Mouse (Mus musculus) megakaryocyte, embryonic 14.5 days (primary cell): ENCODE measurements at regions not wholly inside any gene's neighbourhood (a gene's known extent, or its start where the extent isn't known, plus 50 kb on each side); places are given as distances from the start of the nearest gene placed in this dataset.

Experiments
- H3K27me3 ChIP-seq: replicated peaks from 2 replicates; pipeline ENCODE3; 2012; ENCODE audit warnings: inconsistent platforms
- H3K36me3 ChIP-seq: replicated peaks from 2 replicates; pipeline ENCODE3; 2012; ENCODE audit warnings: low read length, inconsistent platforms, mixed read lengths
- H3K4me1 ChIP-seq: 2 replicates; pipeline ENCODE4 v1.6.1; 2012; ENCODE audit warnings: inconsistent platforms
- H3K4me3 ChIP-seq: replicated peaks from 2 replicates; pipeline ENCODE3; 2012; ENCODE audit warnings: moderate library complexity, mild to moderate bottlenecking, inconsistent platforms
- H3K9me3 ChIP-seq: 2 replicates; pipeline ENCODE4 v1.6.1; 2012; ENCODE audit warnings: inconsistent platforms
- FLI1 ChIP-seq: IDR thresholded peaks from 2 replicates; pipeline ENCODE4 v1.6.1; 2012; ENCODE audit warnings: low read length, inconsistent platforms, mixed read lengths
- GATA1 ChIP-seq: IDR thresholded peaks from 3 replicates; pipeline ENCODE4 v1.6.1; 2012; ENCODE audit warnings: mixed read lengths, low read length, inconsistent platforms, borderline replicate concordance

DNA sequence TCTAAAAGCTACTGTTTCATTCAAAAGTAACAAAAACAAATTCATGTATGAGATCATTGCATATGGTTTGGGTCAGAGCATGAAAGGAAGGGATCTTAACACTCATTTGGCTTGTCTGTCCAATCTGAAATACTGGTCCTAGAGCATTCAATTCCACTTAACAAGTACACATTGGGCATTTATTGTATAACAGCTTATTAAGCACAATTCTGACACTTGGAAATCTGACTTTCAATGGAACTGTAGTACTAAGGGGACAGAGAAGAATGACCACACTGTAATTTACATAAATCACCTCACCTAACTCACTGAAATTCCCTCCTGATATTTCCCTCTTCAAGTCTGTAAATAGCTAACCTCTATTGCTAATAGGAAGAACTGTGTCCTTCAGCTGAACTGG, 201.5 kb upstream of the Ldb2 start:
- Histone ChIP-seq H3K4me3 (no peak overlapping the region), H3K27me3 (no peaks in the 10 kb centered on the region), H3K4me1 (no peaks in the 10 kb centered on the region), H3K36me3 (no peaks in the 10 kb centered on the region), H3K9me3 (no peaks in the 10 kb centered on the region)
- TF ChIP-seq FLI1 (no peak), GATA1 (no peak)

DNA sequence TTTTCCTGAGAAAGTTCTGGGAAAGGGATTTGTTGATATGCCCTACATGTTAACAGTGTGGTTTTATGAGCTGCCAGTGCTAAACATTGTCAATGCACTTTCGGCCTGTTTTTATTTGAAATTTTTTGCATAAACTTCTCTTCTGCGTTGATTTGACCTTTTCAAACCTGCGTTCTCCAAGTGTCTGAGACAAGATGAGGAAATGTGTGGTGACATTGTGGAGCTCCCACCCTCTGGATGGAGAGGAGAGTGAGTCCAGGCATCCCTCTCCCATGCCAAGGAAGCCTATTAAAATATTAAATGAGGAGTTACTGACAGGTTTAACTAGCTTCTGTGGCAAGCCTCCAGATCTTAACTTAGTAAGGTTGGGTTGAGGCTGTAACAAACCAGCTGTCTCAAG, 199.6 kb upstream of the Ldb2 start:
- Histone ChIP-seq H3K4me3 (no peak overlapping the region), H3K4me1 (no peaks in the 10 kb centered on the region), H3K36me3 (no peaks in the 10 kb centered on the region), H3K27me3 (no peaks in the 10 kb centered on the region), H3K9me3 (no peaks in the 10 kb centered on the region)
- TF ChIP-seq GATA1: no peak
- TF ChIP-seq FLI1: no peak

DNA sequence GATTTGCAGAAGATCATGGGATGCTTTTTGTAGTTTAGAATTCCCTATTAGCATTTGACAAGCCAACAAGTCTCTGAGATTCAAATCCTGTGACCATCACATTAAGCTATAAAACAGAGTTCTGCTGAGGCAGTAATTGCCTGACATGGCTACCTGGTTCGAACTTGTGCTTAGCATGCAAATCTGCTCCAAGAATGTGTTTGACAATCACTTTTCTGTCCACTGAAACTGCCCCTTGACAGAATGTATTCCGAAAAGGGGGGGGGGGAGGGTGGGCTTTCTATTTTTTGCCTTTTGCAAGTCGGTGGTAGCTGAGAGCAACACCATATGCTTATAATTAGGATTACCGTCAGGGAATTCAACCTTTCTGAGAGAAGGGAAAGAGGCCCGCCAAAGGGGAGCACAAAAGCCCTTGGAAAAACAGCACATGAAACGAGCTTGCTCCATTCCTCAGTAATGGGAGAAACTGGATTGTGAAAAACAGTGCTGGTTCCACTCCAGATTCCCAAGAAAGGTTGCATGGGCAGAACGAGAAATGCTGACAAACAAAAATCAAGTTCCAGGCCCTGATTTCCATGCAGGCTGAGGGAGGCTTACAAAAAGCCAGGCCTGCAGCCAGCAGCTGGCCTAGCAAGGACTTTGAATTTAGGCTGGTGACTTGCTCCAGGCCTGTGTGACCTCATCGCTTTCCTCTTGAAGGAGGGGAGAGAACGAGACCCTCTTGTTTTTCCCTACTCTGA, 176.1 kb upstream of the Ldb2 start:
- TF ChIP-seq FLI1 (no peak), GATA1 (no peak)
- Histone ChIP-seq H3K4me3 (no peak overlapping the region), H3K27me3 (no peaks in the 10 kb centered on the region), H3K9me3 (no peaks in the 10 kb centered on the region), H3K36me3 (no peaks in the 10 kb centered on the region), H3K4me1 (no peaks in the 10 kb centered on the region)

DNA sequence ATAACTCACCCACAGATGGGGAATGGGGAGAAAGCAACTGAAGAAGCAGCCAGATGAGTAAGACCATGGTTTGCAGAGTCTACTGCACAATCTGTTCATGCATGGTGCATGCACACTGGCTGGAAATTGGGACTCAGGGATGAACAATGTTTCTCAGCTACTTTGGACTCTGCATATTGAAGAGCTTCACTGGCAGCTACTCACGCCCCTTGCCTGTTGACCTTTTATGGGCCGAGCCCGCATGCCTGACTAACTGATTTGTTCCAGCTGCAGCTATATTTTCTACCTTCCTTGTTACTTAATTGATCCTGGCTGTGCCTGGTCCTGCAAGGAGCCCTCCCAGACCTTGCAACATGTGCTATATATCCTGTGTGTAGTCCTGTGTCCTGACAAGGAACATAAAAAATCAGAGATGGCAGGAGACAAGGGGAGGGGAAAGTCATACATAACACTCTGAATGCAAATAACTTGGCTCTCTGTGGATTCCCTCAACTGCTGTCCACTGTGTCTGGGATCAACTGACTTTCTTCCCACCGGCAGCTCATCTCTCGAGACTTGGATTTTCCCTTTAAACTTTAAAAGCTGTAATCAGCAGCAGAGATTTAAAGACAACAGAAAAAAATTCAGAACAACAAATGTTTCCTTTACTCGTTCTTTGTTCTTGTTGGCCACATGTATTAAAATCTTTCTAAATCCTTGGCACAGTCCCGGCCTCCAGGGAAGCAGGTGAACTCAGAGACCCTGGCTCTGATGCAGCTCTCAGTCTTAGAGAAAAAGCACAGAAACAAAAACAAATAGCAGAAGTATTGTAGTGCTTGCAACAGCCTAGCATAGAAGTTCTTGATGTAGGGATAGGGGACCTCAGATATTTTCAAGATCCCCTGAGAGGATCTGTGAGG, 143.8 kb upstream of the Ldb2 start:
- Histone ChIP-seq H3K36me3 (no peaks in the 10 kb centered on the region), H3K9me3 (peaks cover under 1% of the 10 kb centered on the region; the same call in 1 of the 2 replicates), H3K4me3 (no peak overlapping the region), H3K27me3 (no peaks in the 10 kb centered on the region), H3K4me1 (no peaks in the 10 kb centered on the region)
- TF ChIP-seq FLI1: no peak
- no peak for TF ChIP-seq GATA1

DNA sequence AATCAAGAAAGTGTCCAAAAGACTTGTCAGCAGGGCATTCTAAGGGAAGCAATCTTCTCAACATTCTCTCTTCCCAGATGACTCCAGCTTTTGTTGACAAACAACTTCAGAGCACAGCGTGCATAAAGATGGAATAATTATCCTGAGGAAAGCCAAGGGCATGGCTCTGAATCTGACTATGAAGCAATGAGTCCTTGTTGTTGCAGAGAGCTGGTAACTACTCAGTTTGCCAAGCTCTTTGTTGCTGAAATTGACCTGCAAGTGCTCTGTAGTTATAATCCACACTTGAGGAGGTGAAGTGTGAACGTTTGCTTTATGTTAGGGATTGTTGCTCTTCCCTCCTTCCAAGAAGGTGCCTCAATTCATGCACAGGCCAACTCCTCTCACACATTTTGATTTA, 143.1 kb upstream of the Ldb2 start:
- Histone ChIP-seq H3K27me3 (no peaks in the 10 kb centered on the region), H3K36me3 (no peaks in the 10 kb centered on the region), H3K4me1 (no peaks in the 10 kb centered on the region), H3K9me3 (peaks cover 3% of the 10 kb centered on the region; the same call in 1 of the 2 replicates), H3K4me3 (no peak overlapping the region)
- TF ChIP-seq FLI1: no peak
- TF ChIP-seq GATA1: no peak

DNA sequence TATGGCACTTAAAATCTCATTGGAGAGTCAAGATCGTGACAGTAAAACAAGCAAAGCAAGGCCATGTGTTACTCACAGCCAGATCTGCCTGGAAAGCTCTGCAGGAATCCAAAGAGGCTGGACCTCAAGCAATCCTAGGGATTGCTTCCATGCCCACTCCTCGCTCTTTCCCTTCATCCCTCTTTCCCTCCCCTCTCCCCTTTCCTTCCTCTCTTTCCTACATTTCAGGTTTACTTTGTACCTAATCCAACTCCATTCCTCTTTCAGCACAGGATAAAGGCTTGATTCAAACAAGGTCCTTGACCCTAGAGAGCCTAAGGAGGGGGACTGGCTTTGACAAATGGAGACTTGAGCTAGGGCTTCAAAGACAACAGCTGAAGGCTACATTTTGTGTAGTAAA, 126.0 kb upstream of the Ldb2 start:
- H3K36me3 ChIP-seq: no peaks in the 10 kb centered on the region
- H3K4me1 ChIP-seq: no peaks in the 10 kb centered on the region
- no peak overlapping the region for H3K4me3 ChIP-seq
- H3K9me3 ChIP-seq: peaks cover 14% of the 10 kb centered on the region; the same call in 1 of the 2 replicates
- no peaks in the 10 kb centered on the region for H3K27me3 ChIP-seq
- TF ChIP-seq FLI1 (no peak), GATA1 (no peak)

DNA sequence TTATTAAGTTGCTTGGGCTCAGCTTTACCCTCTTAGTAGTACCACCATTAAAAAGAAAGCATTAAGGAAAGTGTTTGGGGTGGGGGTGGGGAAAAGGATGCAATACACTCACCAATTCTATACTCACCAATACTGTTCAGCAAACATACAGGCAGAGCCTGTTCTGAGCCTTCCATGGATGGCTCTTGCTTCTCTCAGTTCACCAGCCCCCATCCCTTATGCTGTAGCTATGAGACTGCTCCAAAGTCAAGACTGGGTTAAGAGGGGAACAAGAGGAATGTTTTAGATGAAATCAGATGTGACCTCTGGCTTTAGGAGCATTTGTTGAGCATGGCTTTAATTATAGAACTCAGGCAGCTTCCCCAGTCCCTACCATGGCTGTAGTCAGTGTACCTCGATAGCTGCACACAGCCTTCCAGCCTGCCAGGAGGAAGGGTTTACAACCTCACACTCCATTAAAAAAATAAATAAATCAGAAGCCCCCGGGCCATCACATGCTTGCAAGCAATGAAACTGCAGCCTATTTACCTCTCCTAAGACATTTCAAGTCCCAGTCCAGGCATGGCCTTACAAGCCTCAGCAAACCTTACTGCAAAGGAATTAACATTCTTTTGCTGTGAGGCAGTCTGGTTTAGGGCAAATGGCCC, 122.8 kb upstream of the Ldb2 start:
- peaks cover 12% of the 10 kb centered on the region; the same call in 1 of the 2 replicates for H3K9me3 ChIP-seq
- no peaks in the 10 kb centered on the region for H3K4me1 ChIP-seq
- H3K4me3 ChIP-seq: no peak overlapping the region
- no peaks in the 10 kb centered on the region for H3K36me3 ChIP-seq
- no peaks in the 10 kb centered on the region for H3K27me3 ChIP-seq
- TF ChIP-seq FLI1: no peak

DNA sequence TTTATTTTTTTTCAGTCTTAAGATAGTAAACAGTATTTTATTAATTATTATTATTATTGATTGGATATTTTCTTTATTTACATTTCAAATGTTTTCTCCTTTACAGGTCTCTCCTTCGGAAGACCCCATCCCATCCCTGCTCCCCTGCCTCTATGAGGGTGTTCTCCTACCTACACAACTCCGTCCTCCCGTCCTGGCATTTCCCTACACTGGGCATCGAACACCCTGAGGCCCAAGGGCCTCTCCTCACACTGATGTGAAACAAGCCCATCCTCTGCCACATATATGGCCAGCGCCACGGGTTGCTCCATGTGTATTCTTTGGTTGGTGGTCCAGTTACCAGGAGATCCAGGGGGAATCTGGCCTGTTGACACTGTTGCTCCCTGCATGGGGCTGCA, 118.3 kb upstream of the Ldb2 start:
- no peaks in the 10 kb centered on the region for H3K4me1 ChIP-seq
- TF ChIP-seq GATA1 (no peak), FLI1 (no peak)
- H3K4me3 ChIP-seq: no peak overlapping the region
- H3K9me3 ChIP-seq: peaks cover 10% of the 10 kb centered on the region; the same call in 1 of the 2 replicates
- no peaks in the 10 kb centered on the region for H3K36me3 ChIP-seq
- H3K27me3 ChIP-seq: no peaks in the 10 kb centered on the region

DNA sequence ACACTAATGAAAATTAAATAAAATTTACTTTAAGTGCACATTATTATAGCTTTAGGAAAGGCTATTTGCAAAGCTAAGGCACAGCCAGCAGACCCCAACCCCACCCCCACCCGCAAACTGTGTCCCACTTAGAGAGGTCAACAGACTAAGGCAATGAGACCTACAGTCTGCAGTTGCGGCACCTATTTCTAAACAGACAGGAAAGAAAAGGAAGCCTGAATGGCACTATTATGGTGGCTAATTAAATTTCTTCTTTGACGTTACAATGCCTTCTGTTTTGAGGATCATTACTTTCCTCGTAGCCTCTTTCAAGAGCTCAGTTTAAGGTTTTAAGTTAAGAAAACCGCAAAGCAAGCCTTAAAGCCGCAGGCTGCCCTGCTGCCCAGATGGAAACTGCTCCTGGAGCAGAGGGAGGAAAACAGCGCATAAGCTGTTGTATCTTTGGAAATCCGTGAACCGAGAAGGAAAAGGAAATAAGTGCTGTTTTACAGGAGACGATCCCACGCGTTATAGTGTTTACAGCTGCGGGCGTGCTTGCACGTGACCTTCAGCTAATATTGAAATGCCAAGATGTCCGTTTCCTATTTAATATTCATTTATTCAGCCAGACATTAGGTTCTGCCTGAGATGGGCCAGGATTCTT, 117.8 kb upstream of the Ldb2 start:
- TF ChIP-seq GATA1 (no peak), FLI1 (no peak)
- Histone ChIP-seq H3K36me3 (no peaks in the 10 kb centered on the region), H3K27me3 (no peaks in the 10 kb centered on the region), H3K4me1 (no peaks in the 10 kb centered on the region), H3K9me3 (peaks cover 6% of the 10 kb centered on the region; the same call in 1 of the 2 replicates), H3K4me3 (no peak overlapping the region)
